Comparison of ENCODE assay signal across 10 mouse cellular contexts in the genomic region with DNA sequence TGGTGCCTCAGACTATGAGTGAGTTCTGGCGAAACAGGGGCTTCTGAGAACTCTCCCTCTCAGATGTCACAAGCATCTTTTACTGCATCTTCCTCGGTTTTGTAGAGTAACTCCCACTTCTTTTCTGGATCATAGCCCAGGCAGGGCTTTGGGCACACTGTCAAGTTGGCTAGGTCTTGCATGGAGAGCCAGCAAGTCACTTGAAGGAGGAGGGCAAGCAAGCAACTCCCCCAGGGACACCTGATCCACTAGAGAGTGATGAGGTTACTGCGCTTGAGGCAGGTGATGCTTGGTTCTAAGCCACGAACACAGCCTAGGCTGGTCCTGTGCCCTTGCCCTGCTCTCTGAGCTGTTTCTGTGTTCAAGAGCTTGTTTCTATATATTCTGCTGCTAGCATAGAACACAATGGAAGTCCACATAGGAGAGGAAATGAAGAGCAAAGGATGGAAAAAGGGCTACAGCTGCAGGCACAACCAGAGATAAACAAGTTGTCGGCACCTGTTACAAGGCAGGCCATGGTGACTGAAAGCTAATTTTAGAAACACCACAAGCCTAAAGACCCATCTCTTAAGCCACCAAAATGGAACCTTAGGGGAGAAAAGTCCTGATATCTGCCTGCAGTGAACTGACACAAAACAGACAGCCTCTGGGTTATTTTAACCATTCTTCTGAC. TPM values are rescaled to one million over a fixed set of nuclear protein-coding genes. Genes with fewer than 3 reads are reported as not detected.
A peak's percentile ranks its signal among the peaks of the same experiment; 100 is the strongest.
DNase-seq lines count a peak whose midpoint lies in the region; ATAC-seq lines count a peak whose summit lies in the region.
"Had no signal": no experiment of that assay in that cellular context is flagged by ENCODE, and none has a peak within 500 bp of the region (broad histone marks: within the 10 kb centered on the region; RNA-seq: fewer than 3 reads in every experiment).

No protein-coding gene starts in this region.

- H3K9ac ChIP-seq in heart, embryonic 12.5 days: no peak overlapping the region
- H3K9ac ChIP-seq: neural tube, embryonic 13.5 days had no signal

- peak overlapping the region; percentile 50 for H3K4me2 ChIP-seq in heart, embryonic 12.5 days
- H3K4me2 ChIP-seq: neural tube, embryonic 13.5 days had no signal

- H3K27ac ChIP-seq in heart, embryonic 12.5 days (ENCODE audit: poor library complexity, severe bottlenecking): peak overlapping the region; percentile 96
- H3K27ac ChIP-seq: neural tube, embryonic 13.5 days had no signal

- peaks cover 81% of the 10 kb centered on the region for H3K4me1 ChIP-seq in heart, embryonic 12.5 days (replicated peaks)

- peaks cover 23% of the 10 kb centered on the region for H3K36me3 ChIP-seq in heart, embryonic 12.5 days

- ATAC-seq in heart, embryonic 12.5 days (ENCODE audit: insufficient number of reproducible peaks, low FRiP score): no peak
- no peak for ATAC-seq in monocyte, adult 5-6 weeks (replicated peaks; ENCODE audit: insufficient number of reproducible peaks, low FRiP score, low TSS enrichment, poor library complexity, severe bottlenecking)

- peak; percentile 56 for DNase-seq in urinary bladder, postnatal 14 days (ENCODE audit: low spot score)
- no peak for DNase-seq in urinary bladder, adult 2 months (ENCODE audit: low spot score)
- DNase-seq in cerebellum, postnatal 25 days: peak; percentile 73 to 84
- DNase-seq in kidney, postnatal 36 days: peak; percentile 80 to 81
- DNase-seq in lung, postnatal 4 days: peak; percentile 65 to 67
- no peak for DNase-seq in c-Kit-positive CD71-positive TER-119-positive erythroid progenitor cells, embryonic 14.5 days (ENCODE audit: low spot score)

- peak overlapping the region; percentile 2; the same call in 1 of the 2 replicates for H3K4me3 ChIP-seq in heart, embryonic 12.5 days
- H3K4me3 ChIP-seq: neural tube, embryonic 13.5 days had no signal

- 36% methylated on average over 5 of the region's 5 CpGs for WGBS in heart, embryonic 12.5 days

- H3K27me3 ChIP-seq in heart, embryonic 12.5 days (replicated peaks): no peaks in the 10 kb centered on the region
- H3K27me3 ChIP-seq: neural tube, embryonic 13.5 days had no signal

- H3K9me3 ChIP-seq in heart, embryonic 12.5 days (replicated peaks): no peaks in the 10 kb centered on the region
- H3K9me3 ChIP-seq: neural tube, embryonic 13.5 days had no signal

RNA-seq across cellular contexts. Expression of a gene that starts 8.4 kb away (rescaled TPM):
- 41.1 and 51.1 TPM in 2 replicates for polyA plus RNA-seq in urinary bladder, adult 2 months (2012; rRNA removed)
- polyA plus RNA-seq in heart, embryonic 12.5 days (2016; fragmentation: Nextera tagmentation; extraction: Ambion mirVana): 122 and 132 TPM in 2 replicates
- total RNA-seq in monocyte, adult 5-6 weeks (2017): 14.5 to 29.4 TPM (median 16.6 TPM) in 3 replicates

RNA-seq across cellular contexts. Expression of a gene that starts 53.6 kb away (rescaled TPM):
- 0.09 TPM in 1 of 2 replicates, not detected in the other for polyA plus RNA-seq in urinary bladder, adult 2 months (2012; rRNA removed)
- 0.11 and 0.57 TPM in 2 replicates for polyA plus RNA-seq in heart, embryonic 12.5 days (2016; fragmentation: Nextera tagmentation; extraction: Ambion mirVana)
- 1.3 TPM in 1 of 3 replicates, not detected in the others for total RNA-seq in monocyte, adult 5-6 weeks (2017)
- polyA plus RNA-seq: large intestine, adult 2 months had no signal

RNA-seq across cellular contexts. Expression of a gene that starts 55.5 kb away (rescaled TPM):
- 54.0 and 59.1 TPM in 2 replicates for polyA plus RNA-seq in urinary bladder, adult 2 months (2012; rRNA removed)
- 84.5 and 90.1 TPM in 2 replicates for polyA plus RNA-seq in heart, embryonic 12.5 days (2016; fragmentation: Nextera tagmentation; extraction: Ambion mirVana)
- 80.8 to 103 TPM (median 93.4 TPM) in 3 replicates for total RNA-seq in monocyte, adult 5-6 weeks (2017)

Comparison
In these comparisons a context has a peak if more than half of its experiments do, and no peak if none do; other contexts are left out.
1. DNase-seq: peak in urinary bladder, postnatal 14 days (single experiment), cerebellum, postnatal 25 days (2 of 2), kidney, postnatal 36 days (2 of 2) and lung, postnatal 4 days (2 of 2); none in urinary bladder, adult 2 months (single experiment) and c-Kit-positive CD71-positive TER-119-positive erythroid progenitor cells, embryonic 14.5 days (single experiment).